Mouse (Mus musculus): ENCODE results near the gene Rnf40.

- TF ChIP-seq CTCF (IDR thresholded peaks at IDR 0.05; ENCODE audit: low read depth, low read length), result no peak
- TF ChIP-seq POLR2A (IDR thresholded peaks at IDR 0.05; ENCODE audit: insufficient read depth, low read length), result no peak
- no peak for TF ChIP-seq EP300 (IDR thresholded peaks at IDR 0.05; ENCODE audit: insufficient read depth, low read depth, low read length)
These were observed 27.2 kb upstream of the Rnf40 start, which contains the start of gene Tmem265 for GRCm38 (mm10) chr7:127561340-127561858.
